Mouse (Mus musculus): ENCODE data around the gene Krtap6-1. TPM values are rescaled to one million over a fixed set of nuclear protein-coding genes. Genes with fewer than 3 reads are reported as not detected.
"Not testable (repeated sequence)": the region's sequence is repeated elsewhere in the genome, so short reads cannot be mapped to it uniquely, and the experiment has no call there.

Krtap6-1 gene
- not detected in 2 replicates for polyA plus RNA-seq (2015; fragmentation: Nextera tagmentation; extraction: Ambion mirVana)

GRCm38 (mm10) chr16:89031399-89031798 is at the start of gene Krtap6-1:
TSS of gene Krtap6-1 (plus strand) at chr16:89031699.
- not testable (repeated sequence) for H3K4me1 ChIP-seq (replicated peaks); H3K36me3 ChIP-seq; DNase-seq; H3K4me2 ChIP-seq; H3K9me3 ChIP-seq (replicated peaks); ATAC-seq (ENCODE audit: low read depth); H3K27me3 ChIP-seq; H3K9ac ChIP-seq; H3K27ac ChIP-seq; H3K4me3 ChIP-seq (replicated peaks)
- 76% methylated on average over 3 of the region's 3 CpGs for WGBS (ENCODE audit: insufficient replicate concordance)

GRCm38 (mm10) chr16:89010659-89011058 is 20.8 kb upstream of the Krtap6-1 start, which contains the start of gene Krtap22-2:
TSS of gene Krtap22-2 (minus strand) at chr16:89010759.
- no peak within 1 kb of the TSS for H3K9ac ChIP-seq
- no peak within 1 kb of the TSS for H3K4me3 ChIP-seq (replicated peaks)
- ATAC-seq (ENCODE audit: low read depth) (no peak), DNase-seq (no peak)
- WGBS (ENCODE audit: insufficient replicate concordance) = 72% methylated on average over 5 of the region's 5 CpGs
- H3K4me2 ChIP-seq = no peak within 1 kb of the TSS
- no peaks in the 10 kb centered on the region for H3K36me3 ChIP-seq
- H3K4me1 ChIP-seq (replicated peaks) = no peaks in the 10 kb centered on the region
- no peaks in the 10 kb centered on the region; the same call in 1 of the 2 replicates for H3K9me3 ChIP-seq (replicated peaks)
- no peak within 1 kb of the TSS for H3K27ac ChIP-seq
- no peaks in the 10 kb centered on the region for H3K27me3 ChIP-seq

- H3K9me3 ChIP-seq (replicated peaks) = no peaks in the 10 kb centered on the region; the same call in 1 of the 2 replicates
- no peak for DNase-seq
Observed at GRCm38 (mm10) chr16:89013973-89014372, 17.5 kb upstream of the Krtap6-1 start.

GRCm38 (mm10) chr16:89014984-89015383 is 16.5 kb upstream of the Krtap6-1 start, which contains the start of gene Gm10229:
TSS of gene Gm10229 (plus strand) at chr16:89015284.
- not testable (repeated sequence) for H3K9me3 ChIP-seq (replicated peaks); ATAC-seq (ENCODE audit: low read depth); H3K27ac ChIP-seq; H3K9ac ChIP-seq; H3K4me3 ChIP-seq (replicated peaks); H3K4me1 ChIP-seq (replicated peaks); H3K27me3 ChIP-seq; DNase-seq; H3K4me2 ChIP-seq; H3K36me3 ChIP-seq
- WGBS (ENCODE audit: insufficient replicate concordance) = 46% methylated on average over 2 of the region's 3 CpGs

More at GRCm38 (mm10) chr16:89013973-89014372, 17.5 kb upstream of the Krtap6-1 start:
- WGBS (ENCODE audit: insufficient replicate concordance) = 86% methylated on average over 3 of the region's 3 CpGs
- no peak overlapping the region for H3K27ac ChIP-seq
- no peaks in the 10 kb centered on the region for H3K4me1 ChIP-seq (replicated peaks)
- H3K4me3 ChIP-seq (replicated peaks) = no peak overlapping the region
- no peak for ATAC-seq (ENCODE audit: low read depth)
- H3K9ac ChIP-seq = no peak overlapping the region
- H3K4me2 ChIP-seq = no peak overlapping the region
- no peaks in the 10 kb centered on the region for H3K36me3 ChIP-seq
- no peaks in the 10 kb centered on the region for H3K27me3 ChIP-seq

- H3K36me3 ChIP-seq; H3K9me3 ChIP-seq (replicated peaks); H3K27ac ChIP-seq; H3K4me1 ChIP-seq (replicated peaks); H3K27me3 ChIP-seq; H3K4me2 ChIP-seq; H3K4me3 ChIP-seq (replicated peaks); DNase-seq; ATAC-seq (ENCODE audit: low read depth); H3K9ac ChIP-seq: not testable (repeated sequence)
- 59% methylated on average over 2 of the region's 4 CpGs for WGBS (ENCODE audit: insufficient replicate concordance)
Observed at GRCm38 (mm10) chr16:89041372-89041771, 9.9 kb downstream of the Krtap6-1 start, which contains the start of gene Gm10228. TSS of gene Gm10228 (minus strand) at chr16:89041472.

GRCm38 (mm10) chr16:89047783-89048182 is 16.3 kb downstream of the Krtap6-1 start, which contains the start of gene Krtap6-5:
TSS of gene Krtap6-5 (minus strand) at chr16:89047883.
- WGBS (ENCODE audit: insufficient replicate concordance) = 63% methylated on average over 3 of the region's 3 CpGs
- H3K27ac ChIP-seq = no peak within 1 kb of the TSS

GRCm38 (mm10) chr16:89063902-89064301 is 32.4 kb downstream of the Krtap6-1 start, which contains the start of gene 1110025L11Rik:
TSS of gene 1110025L11Rik (minus strand) at chr16:89064002.
- H3K4me1 ChIP-seq (replicated peaks); H3K9ac ChIP-seq; H3K9me3 ChIP-seq (replicated peaks); H3K27ac ChIP-seq; H3K4me2 ChIP-seq; ATAC-seq (ENCODE audit: low read depth); H3K36me3 ChIP-seq; H3K27me3 ChIP-seq; DNase-seq; H3K4me3 ChIP-seq (replicated peaks): not testable (repeated sequence)
- WGBS (ENCODE audit: insufficient replicate concordance) = no CpG with 5 or more reads among the region's 2 CpGs

More at GRCm38 (mm10) chr16:89047783-89048182, 16.3 kb downstream of the Krtap6-1 start, which contains the start of gene Krtap6-5:
- no peaks in the 10 kb centered on the region for H3K4me1 ChIP-seq (replicated peaks)
- H3K36me3 ChIP-seq = no peaks in the 10 kb centered on the region
- no peak within 1 kb of the TSS for H3K4me3 ChIP-seq (replicated peaks)
- no peaks in the 10 kb centered on the region for H3K9me3 ChIP-seq (replicated peaks)
- DNase-seq (no peak), ATAC-seq (ENCODE audit: low read depth) (no peak)
- no peak within 1 kb of the TSS for H3K9ac ChIP-seq
- no peaks in the 10 kb centered on the region for H3K27me3 ChIP-seq
- no peak within 1 kb of the TSS for H3K4me2 ChIP-seq

- not testable (repeated sequence) for DNase-seq; H3K27ac ChIP-seq; H3K36me3 ChIP-seq; H3K4me3 ChIP-seq (replicated peaks); H3K4me2 ChIP-seq; H3K27me3 ChIP-seq; H3K9me3 ChIP-seq (replicated peaks); H3K9ac ChIP-seq; ATAC-seq (ENCODE audit: low read depth); H3K4me1 ChIP-seq (replicated peaks)
- WGBS (ENCODE audit: insufficient replicate concordance) = 42% methylated on average over 2 of the region's 2 CpGs
Observed at GRCm38 (mm10) chr16:89071041-89071440, 39.5 kb downstream of the Krtap6-1 start.

Other genes with a start within 250 kb of the Krtap6-1 start
- gene Gm20741, start 219.5 kb upstream of the Krtap6-1 start, polyA plus RNA-seq (2015; fragmentation: Nextera tagmentation; extraction: Ambion mirVana) = not detected in 2 replicates
- gene Krtap15, start 211.5 kb upstream of the Krtap6-1 start, polyA plus RNA-seq (2015; fragmentation: Nextera tagmentation; extraction: Ambion mirVana) = not detected in 2 replicates
- gene Krtap14, start 205.6 kb upstream of the Krtap6-1 start, polyA plus RNA-seq (2015; fragmentation: Nextera tagmentation; extraction: Ambion mirVana) = not detected in 2 replicates
- not detected in 2 replicates for gene Krtap19-1, start 162.3 kb upstream of the Krtap6-1 start, polyA plus RNA-seq (2015; fragmentation: Nextera tagmentation; extraction: Ambion mirVana)
- not detected in 2 replicates for gene Krtap19-2, start 157.4 kb upstream of the Krtap6-1 start, polyA plus RNA-seq (2015; fragmentation: Nextera tagmentation; extraction: Ambion mirVana)
- not detected in 2 replicates for gene Krtap19-3, start 153.7 kb upstream of the Krtap6-1 start, polyA plus RNA-seq (2015; fragmentation: Nextera tagmentation; extraction: Ambion mirVana)
- gene Krtap19-4, start 146.6 kb upstream of the Krtap6-1 start, polyA plus RNA-seq (2015; fragmentation: Nextera tagmentation; extraction: Ambion mirVana) = not detected in 2 replicates
- not detected in 2 replicates for gene Krtap19-5, start 135.2 kb upstream of the Krtap6-1 start, polyA plus RNA-seq (2015; fragmentation: Nextera tagmentation; extraction: Ambion mirVana)
- gene Krtap19-9b, start 99.4 kb upstream of the Krtap6-1 start, polyA plus RNA-seq (2015; fragmentation: Nextera tagmentation; extraction: Ambion mirVana) = not detected in 2 replicates
- not detected in 2 replicates for gene Krtap16-3, start 68.8 kb upstream of the Krtap6-1 start, polyA plus RNA-seq (2015; fragmentation: Nextera tagmentation; extraction: Ambion mirVana)
- not detected in 2 replicates for gene Krtap22-2, start 20.9 kb upstream of the Krtap6-1 start, polyA plus RNA-seq (2015; fragmentation: Nextera tagmentation; extraction: Ambion mirVana)
- gene Gm10229, start 16.4 kb upstream of the Krtap6-1 start, polyA plus RNA-seq (2015; fragmentation: Nextera tagmentation; extraction: Ambion mirVana) = not detected in 2 replicates
- gene Gm10228, start 9.8 kb downstream of the Krtap6-1 start, polyA plus RNA-seq (2015; fragmentation: Nextera tagmentation; extraction: Ambion mirVana) = not detected in 2 replicates
- gene Krtap6-5, start 16.2 kb downstream of the Krtap6-1 start, polyA plus RNA-seq (2015; fragmentation: Nextera tagmentation; extraction: Ambion mirVana) = not detected in 2 replicates
- gene 1110025L11Rik, start 32.3 kb downstream of the Krtap6-1 start, polyA plus RNA-seq (2015; fragmentation: Nextera tagmentation; extraction: Ambion mirVana) = not detected in 2 replicates
- gene Krtap6-3, start 52.3 kb downstream of the Krtap6-1 start, polyA plus RNA-seq (2015; fragmentation: Nextera tagmentation; extraction: Ambion mirVana) = not detected in 2 replicates
- gene Gm6358, start 109.2 kb downstream of the Krtap6-1 start, polyA plus RNA-seq (2015; fragmentation: Nextera tagmentation; extraction: Ambion mirVana) = not detected in 2 replicates
- not detected in 2 replicates for gene Gm10061, start 119.4 kb downstream of the Krtap6-1 start, polyA plus RNA-seq (2015; fragmentation: Nextera tagmentation; extraction: Ambion mirVana)
- gene Gm9789, start 126.3 kb downstream of the Krtap6-1 start, polyA plus RNA-seq (2015; fragmentation: Nextera tagmentation; extraction: Ambion mirVana) = not detected in 2 replicates
- not detected in 2 replicates for gene Gm7735, start 137.8 kb downstream of the Krtap6-1 start, polyA plus RNA-seq (2015; fragmentation: Nextera tagmentation; extraction: Ambion mirVana)
- not detected in 2 replicates for gene 1110057P08Rik, start 143.0 kb downstream of the Krtap6-1 start, polyA plus RNA-seq (2015; fragmentation: Nextera tagmentation; extraction: Ambion mirVana)
- not detected in 2 replicates for gene Krtap20-2, start 174.2 kb downstream of the Krtap6-1 start, polyA plus RNA-seq (2015; fragmentation: Nextera tagmentation; extraction: Ambion mirVana)